Mouse (Mus musculus) left cerebral cortex, postnatal 4 days (tissue): Measurements from ENCODE around the gene Mal. TPM values are rescaled to one million over a fixed set of nuclear protein-coding genes. Genes with fewer than 3 reads are reported as not detected.
"Not testable (repeated sequence)": the region's sequence is repeated elsewhere in the genome, so short reads cannot be mapped to it uniquely, and the experiment has no call there.

Experiments
- DNase-seq: peaks from one replicate; pipeline ENCODE4 v3.0.0-alpha.2; 2022
- intact Hi-C: fragments of 180-260 bp; cut with DNase I; formaldehyde crosslinking; loops from one replicate; pipeline ENCODE4 v1.15.1; 2025
- total RNA-seq, 2 experiments: library from RNA; stranded (reverse); gene quantifications; 2 replicates each; pipeline ENCODE4 v1.2.3; 2021

Mal gene
- total RNA-seq, 2 experiments from 2014 or later, result 1.3 to 1.5 TPM

DNA sequence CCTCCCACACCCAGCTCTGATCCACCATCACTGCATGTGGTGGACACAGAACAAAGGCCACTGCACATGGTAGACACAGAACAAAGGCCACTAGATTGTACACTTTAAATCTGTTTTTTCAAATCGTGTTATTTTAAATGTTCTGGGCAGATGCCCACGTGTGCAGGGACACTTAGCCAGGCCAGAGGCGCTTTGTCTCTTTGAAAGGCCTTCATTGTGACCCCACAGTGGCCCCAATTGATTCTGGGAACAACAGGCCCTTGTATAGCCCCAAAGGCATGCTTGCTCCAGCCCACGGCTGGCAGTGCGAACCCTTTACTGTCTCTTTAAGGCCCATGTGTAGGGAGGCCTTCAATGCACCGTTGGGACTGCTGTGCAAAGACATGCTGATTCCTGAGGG lies 29.1 kb downstream of the Mal start:
- intact Hi-C loops, result no loop called here

DNA sequence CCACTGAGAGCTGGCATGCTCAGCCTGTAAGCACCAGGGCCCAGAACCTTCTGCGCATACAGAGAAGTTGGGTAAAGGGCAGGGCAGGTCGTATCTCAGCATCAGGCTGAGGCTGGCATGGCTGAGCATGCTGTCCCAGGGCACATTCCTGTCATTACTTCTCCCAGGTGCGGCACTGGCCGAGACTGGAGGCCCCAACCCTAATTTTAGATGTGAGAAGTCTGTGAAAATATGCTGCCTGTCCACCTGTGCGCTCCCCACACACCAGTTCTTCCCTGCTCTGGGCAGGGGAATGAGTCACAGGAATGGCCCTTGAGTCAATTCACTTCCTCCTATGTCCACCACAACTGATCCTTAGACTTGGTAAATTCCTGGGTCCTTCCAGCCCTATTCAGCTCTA lies 30.8 kb downstream of the Mal start:
- DNase-seq, result no peak
- intact Hi-C loops, result no loop called here

More for the DNA sequence above, 29.1 kb downstream of the Mal start:
- DNase-seq, result no peak

- no peak for DNase-seq
Measured at GRCm38 (mm10) chr2:127624786-127625185, 31.7 kb downstream of the Mal start.

DNA sequence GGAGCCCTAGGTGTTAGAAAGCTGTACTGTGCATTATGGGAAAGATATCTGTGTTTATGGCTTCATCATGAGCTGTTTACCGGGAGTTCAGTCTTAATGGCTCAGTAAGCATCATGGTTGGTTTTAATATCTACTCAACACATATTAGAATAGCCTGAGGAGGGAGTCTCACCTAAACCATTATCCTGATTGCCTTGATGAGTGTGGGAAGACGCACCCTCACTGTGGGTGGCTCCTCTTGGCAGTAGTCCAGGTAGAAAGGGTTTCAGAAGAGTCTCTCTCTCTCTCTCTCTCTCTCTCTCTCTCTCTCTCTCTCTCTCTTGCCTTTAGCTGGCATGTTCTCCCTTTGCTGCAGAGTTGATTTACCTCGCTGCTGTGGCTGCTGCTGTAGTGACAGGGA lies 34.4 kb downstream of the Mal start:
- DNase-seq, result no peak
- intact Hi-C loops, result no loop called here

More at GRCm38 (mm10) chr2:127624786-127625185, 31.7 kb downstream of the Mal start:
- intact Hi-C loops, result no loop called here

- intact Hi-C loops, result loop anchor here (10.0 kb wide), 2 partner anchors 135 to 225 kb away; no protein-coding TSS in a partner anchor
Measured at GRCm38 (mm10) chr2:127619311-127619710, 37.2 kb downstream of the Mal start.

DNA sequence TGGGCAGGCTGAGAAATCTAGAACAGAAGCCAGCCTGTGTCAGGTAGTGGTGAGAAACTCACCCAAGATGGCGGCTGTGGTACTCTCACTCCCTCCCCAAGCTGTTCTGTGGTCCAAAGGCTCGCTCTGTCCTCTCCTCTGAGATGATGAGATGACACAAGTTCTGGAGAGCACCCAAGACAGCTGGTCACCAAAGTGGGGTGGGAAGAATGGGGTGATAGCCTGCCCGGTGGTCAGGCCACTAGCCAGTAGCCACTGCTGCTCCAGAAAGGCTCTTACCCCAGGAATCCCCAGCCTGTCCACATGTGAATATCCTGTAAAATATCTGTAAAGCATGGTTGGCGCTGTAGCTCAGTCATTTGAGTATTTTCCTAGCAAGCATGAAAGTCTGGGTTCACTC lies 44.2 kb downstream of the Mal start:
- intact Hi-C loops, result loop anchor here (10.0 kb wide), 2 partner anchors 143 to 233 kb away; no protein-coding TSS in a partner anchor
- DNase-seq, result no peak

More at GRCm38 (mm10) chr2:127619311-127619710, 37.2 kb downstream of the Mal start:
- DNase-seq, result no peak

- intact Hi-C loops, result loop anchor here (10.0 kb wide), 2 partner anchors 143 to 233 kb away; no protein-coding TSS in a partner anchor
Measured at GRCm38 (mm10) chr2:127611386-127611785, 45.1 kb downstream of the Mal start.

DNA sequence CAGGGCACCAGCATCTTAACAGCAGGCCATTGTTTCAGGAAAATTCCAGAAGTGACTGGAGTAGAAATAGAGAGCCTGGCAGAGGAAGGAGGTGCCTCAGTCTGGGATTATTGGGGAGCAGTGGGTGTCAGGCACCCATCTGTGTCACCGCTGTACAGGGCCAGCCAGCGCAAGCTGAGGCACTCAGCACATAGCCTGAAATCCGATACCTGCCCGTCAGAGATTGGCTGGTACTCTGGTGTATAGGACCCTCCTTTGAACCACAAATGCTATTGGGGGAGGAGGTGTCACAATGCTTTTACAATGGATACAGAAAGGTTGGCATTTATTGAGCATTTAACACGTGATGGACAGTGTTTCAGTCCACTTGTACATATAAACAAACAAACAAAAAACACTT lies 47.5 kb downstream of the Mal start:
- no peak for DNase-seq
- intact Hi-C loops, result loop anchor here (2.0 kb wide), 1 partner anchor 76 kb away; no protein-coding TSS in a partner anchor

More at GRCm38 (mm10) chr2:127611386-127611785, 45.1 kb downstream of the Mal start:
- DNase-seq, result no peak

- intact Hi-C loops, result loop anchor here (2.0 kb wide), 1 partner anchor 77 kb away; no protein-coding TSS in a partner anchor
- DNase-seq, result no peak
Measured at GRCm38 (mm10) chr2:127608234-127608633, 48.3 kb downstream of the Mal start.

- intact Hi-C loops, result no loop called here
- no peak for DNase-seq
Measured at GRCm38 (mm10) chr2:127605203-127605602, 51.3 kb downstream of the Mal start.

DNA sequence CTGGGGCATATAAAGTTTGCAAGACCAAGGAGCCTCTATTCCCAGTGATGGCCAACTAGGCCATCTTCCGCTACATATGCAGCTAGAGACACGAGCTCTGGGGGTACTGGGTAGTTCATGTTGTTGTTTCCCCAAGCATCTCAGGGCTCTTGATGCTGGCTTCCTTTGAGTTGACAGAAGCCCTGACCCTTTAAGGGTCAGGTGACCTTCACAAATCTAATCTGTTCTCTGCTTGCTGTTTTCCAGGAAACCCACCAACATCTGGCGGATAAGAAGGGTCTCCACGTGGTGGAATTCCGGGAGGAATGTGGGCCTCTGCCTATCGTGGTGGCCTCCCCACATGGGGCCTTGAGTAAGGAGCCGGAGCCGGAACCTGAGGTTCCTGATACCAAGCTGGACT lies 53.1 kb downstream of the Mal start:
- intact Hi-C loops, result not testable (repeated sequence)

GRCm38 (mm10) chr2:127590840-127591239 lies 65.7 kb downstream of the Mal start:
- intact Hi-C loops, result no loop called here
- DNase-seq, result no peak

More for the DNA sequence above, 53.1 kb downstream of the Mal start:
- DNase-seq, result not testable (repeated sequence)

DNA sequence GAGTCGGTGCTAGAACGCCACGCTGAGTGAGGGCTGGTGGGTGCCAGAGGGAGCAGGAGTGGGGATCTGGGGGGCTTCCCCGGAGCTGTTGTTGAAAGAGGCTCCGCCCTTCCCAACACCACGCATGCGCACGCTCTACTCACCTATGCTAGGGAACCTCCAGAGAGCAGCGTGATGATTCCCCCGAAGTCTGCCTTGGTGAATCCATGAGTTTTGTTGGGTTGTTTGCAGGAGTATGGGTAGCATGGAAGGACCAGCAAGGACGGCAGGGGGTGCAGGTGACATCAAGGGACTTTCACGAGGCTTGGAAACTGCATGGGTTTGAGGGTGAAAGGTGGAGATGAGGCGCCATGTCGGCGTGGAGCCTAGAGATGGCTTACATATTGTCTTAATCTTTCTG lies 66.3 kb downstream of the Mal start:
- intact Hi-C loops, result no loop called here
- DNase-seq, result no peak

DNA sequence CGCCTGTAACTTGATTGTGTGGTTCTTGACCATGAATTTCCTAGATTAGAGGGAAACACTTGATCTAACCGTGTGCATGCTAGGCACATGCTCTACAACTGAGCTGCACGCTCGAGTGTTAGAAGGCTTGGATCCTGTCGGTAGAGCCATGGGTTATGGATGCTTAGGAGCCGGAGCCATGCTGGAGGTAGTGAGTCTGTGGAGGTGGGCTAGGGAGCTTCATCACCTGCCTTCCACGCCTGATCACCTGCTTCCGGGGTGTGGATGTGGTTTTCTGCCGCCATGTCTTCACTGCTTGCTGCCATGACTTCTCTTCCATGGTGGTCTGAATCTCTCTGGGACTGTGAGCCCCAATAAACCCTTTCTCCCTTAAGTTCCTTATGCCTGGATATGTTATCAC lies 67.6 kb downstream of the Mal start:
- no peak for DNase-seq
- intact Hi-C loops, result no loop called here

DNA sequence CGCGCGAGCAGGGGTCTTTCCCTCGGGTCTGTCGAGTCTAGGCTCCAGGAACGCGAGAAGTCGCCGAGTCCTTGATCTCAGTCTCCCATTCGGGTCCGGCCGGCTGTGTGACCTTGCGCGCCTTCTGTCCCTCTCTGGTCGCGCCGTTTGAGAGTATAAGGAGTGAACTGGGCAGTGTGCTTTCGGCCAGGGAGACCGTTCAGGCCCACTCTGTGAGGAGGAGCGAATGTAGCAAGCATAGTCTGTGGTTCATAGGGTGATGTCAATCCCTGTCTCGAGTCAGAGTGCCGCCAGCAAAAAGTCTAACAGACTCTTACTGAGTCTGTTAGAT lies 69.0 kb downstream of the Mal start:
- intact Hi-C loops, result no loop called here
- no peak for DNase-seq

GRCm38 (mm10) chr2:127586694-127587513 lies 69.6 kb downstream of the Mal start, which contains the start of the genes Zfp661 and Mrps5:
TSS of gene Zfp661 (minus strand) at chr2:127587094.
TSS of gene Mrps5 (plus strand) at chr2:127587222.
- intact Hi-C loops, result no loop called here
- peak; percentile 88 for DNase-seq

DNA sequence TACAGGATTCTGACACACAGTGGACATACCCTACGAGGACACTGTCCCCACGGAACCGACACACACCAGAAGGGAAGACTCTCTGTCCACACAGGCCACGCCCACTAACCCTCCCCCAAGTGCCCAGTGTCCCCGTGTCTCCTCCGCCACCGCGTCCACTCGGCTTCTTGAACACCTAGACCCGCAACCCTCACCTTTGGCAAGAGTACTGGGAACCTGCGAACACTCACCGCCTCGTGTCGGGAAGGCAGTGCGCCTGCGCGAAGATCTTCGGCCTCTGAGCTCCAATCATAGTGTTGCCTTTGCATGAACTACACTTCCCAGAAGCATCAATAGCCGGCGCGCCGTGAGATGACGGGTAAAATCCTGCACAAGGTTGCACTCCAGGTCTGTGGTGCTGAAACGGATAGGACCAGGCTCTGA lies 72.0 kb downstream of the Mal start:
- intact Hi-C loops, result no loop called here
- peak; percentile 94 for DNase-seq

Other genes with a start within 250 kb of the Mal start
- under 1 TPM; 0.18 to 0.42 TPM for gene Gpat2, start 231.5 kb downstream of the Mal start, total RNA-seq
- gene Fahd2a, start 212.1 kb downstream of the Mal start, total RNA-seq, result 10 to 100 TPM; 12.6 to 13.2 TPM
- gene Kcnip3, start 134.6 kb downstream of the Mal start, total RNA-seq, result 10 to 100 TPM; 32.3 to 36.6 TPM
- not detected for gene Prom2, start 115.2 kb downstream of the Mal start, total RNA-seq
- 1 to 10 TPM; 9.2 to 9.5 TPM for gene Zfp661, start 69.6 kb downstream of the Mal start, total RNA-seq
- gene Mrps5, start 69.5 kb downstream of the Mal start, total RNA-seq, result 100 to 1,000 TPM; 106 TPM
- under 1 TPM; 0.62 to 0.80 TPM for gene Mall, start 73.2 kb upstream of the Mal start, total RNA-seq
- gene Nphp1, start 132.2 kb upstream of the Mal start, total RNA-seq, result 10 to 100 TPM; 14.7 to 16.6 TPM
- 10 to 100 TPM; 25.2 to 27.6 TPM for gene Mtln, start 135.8 kb upstream of the Mal start, total RNA-seq
- gene Bub1, start 175.2 kb upstream of the Mal start, total RNA-seq, result 1 to 10 TPM; 3.9 to 5.5 TPM
- not detected for gene Acoxl, start 182.2 kb upstream of the Mal start, total RNA-seq